Mouse (Mus musculus) lung, embryonic 15.5 days (tissue): ENCODE results near the gene Btbd16. TPM values are rescaled to one million over a fixed set of nuclear protein-coding genes. Genes with fewer than 3 reads are reported as not detected.

ENCODE experiments used
- ATAC-seq: fragments of 200-750 bp; cut with Nextera tagmentation; 2 replicates; pipeline ENCODE4 v1.8.0; 2017; ENCODE audit warnings: moderate number of reproducible peaks, borderline replicate concordance; ENCODE audit not compliant: low FRiP score, low TSS enrichment; ENCODE audit errors: extremely low read depth
- H3K27ac ChIP-seq: fragments of 300-500 bp; sonication (generic); 2 replicates; pipeline ENCODE4 v1.5.1; 2015; ENCODE audit warnings: moderate library complexity, mild to moderate bottlenecking, inconsistent platforms
- H3K27me3 ChIP-seq: fragments of 300-500 bp; sonication (generic); 2 replicates; pipeline ENCODE4 v1.6.1; 2015; ENCODE audit warnings: inconsistent platforms
- H3K36me3 ChIP-seq: fragments of 300-500 bp; sonication (generic); 2 replicates; pipeline ENCODE4 v1.6.1; 2015; ENCODE audit warnings: inconsistent platforms
- H3K4me1 ChIP-seq: fragments of 300-500 bp; sonication (generic); 2 replicates; pipeline ENCODE4 v1.6.1; 2015; ENCODE audit warnings: inconsistent platforms
- H3K4me2 ChIP-seq: fragments of 300-500 bp; sonication (generic); 2 replicates; pipeline ENCODE4 v1.6.1; 2015; ENCODE audit warnings: inconsistent platforms, mild to moderate bottlenecking, moderate library complexity
- H3K4me3 ChIP-seq: fragments of 300-500 bp; sonication (generic); 2 replicates; pipeline ENCODE4 v1.5.1; 2015; ENCODE audit warnings: mild to moderate bottlenecking, inconsistent platforms
- H3K9ac ChIP-seq: fragments of 300-500 bp; sonication (generic); 2 replicates; pipeline ENCODE4 v1.6.1; 2015; ENCODE audit warnings: inconsistent platforms
- H3K9me3 ChIP-seq: fragments of 300-500 bp; sonication (generic); 2 replicates; pipeline ENCODE4 v1.6.1; 2016; ENCODE audit warnings: inconsistent platforms
- WGBS: fragments of 180-500 bp; shearing (Covaris S2); methylation state at CpG from one replicate; pipeline ENCODE4 v1.1.7; 2015; 5-methylcytosine and 5-hydroxymethylcytosine counted together
- polyA plus RNA-seq: library from polyadenylated mRNA; unstranded; fragments of >200 nt; fragmentation: Nextera tagmentation; extraction: Ambion mirVana; gene quantifications from 2 replicates; pipeline ENCODE4 v1.2.1, GENCODE M21; 2015

The Btbd16 gene
- polyA plus RNA-seq, 1 experiment from 2014 or later: not detected

DNA sequence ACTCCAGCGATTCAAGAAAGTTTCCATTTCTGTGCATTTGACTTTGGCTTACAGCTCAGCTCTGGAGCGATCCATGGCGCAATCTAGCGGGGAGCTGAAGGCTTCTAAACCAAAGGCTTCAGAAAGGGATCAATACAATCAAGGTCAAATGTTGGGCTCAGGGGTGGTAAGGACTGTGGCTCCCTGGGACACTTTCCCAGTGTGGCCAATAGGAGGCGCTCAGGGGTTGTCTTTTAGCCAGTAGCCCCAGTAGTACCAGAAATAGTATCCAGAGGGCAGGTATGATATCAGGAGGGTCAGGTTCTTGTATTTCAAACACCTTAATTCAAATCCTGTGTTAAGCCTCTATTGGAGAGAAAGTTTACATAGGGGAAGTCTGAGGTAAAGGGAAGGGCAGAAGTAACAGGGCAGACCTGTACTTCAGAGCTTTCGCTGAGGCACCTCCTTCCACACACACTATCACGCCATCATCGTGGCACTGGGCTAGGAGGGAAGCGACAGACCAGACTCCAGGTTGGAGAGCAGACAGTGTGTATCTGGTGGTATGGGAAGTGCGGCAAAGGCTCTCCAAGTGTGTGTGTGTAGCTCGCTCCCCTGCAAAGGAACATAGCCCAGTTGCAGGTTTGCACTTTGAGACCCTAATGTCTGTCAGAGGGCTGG lies 568 bp upstream of the Btbd16 start:
- no peak overlapping the region for H3K4me3 ChIP-seq
- H3K4me2 ChIP-seq: no peak overlapping the region
- H3K27ac ChIP-seq: no peak overlapping the region
- peak; percentile 46; the same call in 1 of the 2 replicates for ATAC-seq
- H3K4me1 ChIP-seq: no peaks in the 10 kb centered on the region
- no peaks in the 10 kb centered on the region for H3K27me3 ChIP-seq
- no peaks in the 10 kb centered on the region for H3K36me3 ChIP-seq
- WGBS: 52% methylated on average over 11 of the region's 11 CpGs
- no peaks in the 10 kb centered on the region for H3K9me3 ChIP-seq
- no peak overlapping the region for H3K9ac ChIP-seq

DNA sequence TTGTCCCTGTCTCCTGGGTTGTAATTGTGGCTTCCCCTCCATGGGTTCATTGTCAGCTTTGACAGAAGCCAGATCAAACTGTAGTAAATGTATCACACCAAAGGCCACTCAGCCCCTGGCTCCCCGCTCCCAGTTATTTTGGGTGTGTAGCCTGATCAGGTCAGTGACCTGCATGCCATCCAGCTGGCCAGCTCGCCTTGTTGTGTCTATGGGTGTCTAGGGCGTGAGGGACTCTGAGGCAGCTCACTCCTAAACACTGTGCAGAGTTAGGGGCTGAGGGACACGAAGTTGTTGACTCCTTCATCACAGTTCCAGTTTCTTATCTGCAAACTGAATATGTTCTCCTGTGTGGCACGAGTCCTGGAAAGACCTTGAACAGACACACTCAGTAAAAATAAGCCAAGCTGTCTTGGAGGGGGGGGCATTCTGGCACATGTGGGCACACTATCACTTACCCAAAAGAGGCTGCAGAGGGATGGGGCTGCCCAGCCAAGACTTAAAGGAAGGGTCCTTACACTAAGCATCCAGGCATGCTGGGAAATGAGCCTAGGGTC lies 7.1 kb downstream of the Btbd16 start:
- WGBS: 50% methylated on average over 5 of the region's 5 CpGs
- Histone ChIP-seq H3K4me1 (peaks cover 1% of the 10 kb centered on the region), H3K27ac (no peak overlapping the region)

DNA sequence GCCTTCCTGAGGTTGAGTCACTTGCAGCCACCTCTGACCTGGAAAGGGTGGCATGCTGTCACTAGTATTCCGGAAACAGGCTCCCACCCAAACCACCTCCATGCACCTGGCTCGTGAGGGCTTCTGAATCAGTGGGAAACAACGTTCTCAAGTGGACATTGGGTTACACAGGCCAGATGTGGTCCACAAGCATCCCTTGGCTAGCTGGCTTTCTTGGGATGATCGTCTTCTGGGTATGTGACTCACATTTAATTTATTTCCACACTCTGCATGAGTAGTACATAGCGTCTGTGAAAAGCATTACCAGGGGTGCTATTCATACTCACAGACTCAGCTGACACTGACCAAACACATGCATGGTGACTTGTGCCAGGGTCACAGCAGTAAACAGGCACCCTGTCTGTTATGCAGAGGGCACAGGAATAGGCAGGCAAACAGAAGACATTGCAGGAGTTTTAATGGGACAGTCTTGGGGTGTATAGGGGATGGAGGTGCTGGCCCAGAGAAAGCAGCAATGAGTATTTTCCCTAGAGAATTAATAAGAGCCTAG lies 8.7 kb downstream of the Btbd16 start:
- no peak overlapping the region for H3K4me3 ChIP-seq
- H3K4me1 ChIP-seq: peaks cover 11% of the 10 kb centered on the region
- no peaks in the 10 kb centered on the region for H3K27me3 ChIP-seq
- H3K9me3 ChIP-seq: no peaks in the 10 kb centered on the region
- H3K27ac ChIP-seq: no peak overlapping the region
- no peak for ATAC-seq
- no peak overlapping the region for H3K4me2 ChIP-seq
- WGBS: 68% methylated on average over 5 of the region's 5 CpGs
- H3K36me3 ChIP-seq: no peaks in the 10 kb centered on the region
- H3K9ac ChIP-seq: no peak overlapping the region

More for the DNA sequence above, 7.1 kb downstream of the Btbd16 start:
- no peak for ATAC-seq
- no peak overlapping the region for H3K4me3 ChIP-seq
- no peaks in the 10 kb centered on the region for H3K36me3 ChIP-seq
- H3K4me2 ChIP-seq: no peak overlapping the region
- H3K9me3 ChIP-seq: no peaks in the 10 kb centered on the region
- no peak overlapping the region for H3K9ac ChIP-seq
- H3K27me3 ChIP-seq: no peaks in the 10 kb centered on the region

DNA sequence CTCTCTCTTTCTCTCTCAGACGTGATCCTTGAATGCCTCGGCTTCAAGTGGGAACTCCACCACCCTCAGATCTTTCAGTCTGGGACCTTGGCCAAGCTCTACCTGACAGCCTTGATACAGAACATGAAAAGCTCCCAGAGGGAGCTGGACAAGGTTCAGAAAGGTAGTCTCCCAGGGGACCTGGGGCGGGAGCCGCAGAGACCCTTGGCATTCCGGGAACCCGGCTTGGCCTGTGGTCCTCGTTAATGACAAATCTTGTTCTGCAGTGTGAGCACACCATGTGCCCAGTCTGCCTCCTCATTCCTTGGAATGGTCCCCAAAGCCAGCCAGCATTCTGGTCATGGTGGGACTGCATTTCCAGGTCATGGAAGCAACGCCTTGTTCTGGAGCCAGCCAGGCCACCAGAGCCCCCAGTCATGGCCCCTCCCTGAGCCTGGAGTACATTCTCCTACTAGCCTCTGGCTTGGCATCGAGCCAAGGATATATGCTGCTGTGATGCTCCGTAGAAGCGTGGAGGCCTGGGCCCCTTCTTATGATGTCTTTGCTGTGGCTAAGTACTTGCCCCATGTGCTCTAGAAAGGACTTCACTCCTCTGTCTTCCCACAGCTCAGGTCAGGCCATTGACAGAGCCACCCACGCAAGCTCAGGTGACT lies 12.2 kb downstream of the Btbd16 start:
- no peak overlapping the region for H3K9ac ChIP-seq
- ATAC-seq: peak; percentile 75

DNA sequence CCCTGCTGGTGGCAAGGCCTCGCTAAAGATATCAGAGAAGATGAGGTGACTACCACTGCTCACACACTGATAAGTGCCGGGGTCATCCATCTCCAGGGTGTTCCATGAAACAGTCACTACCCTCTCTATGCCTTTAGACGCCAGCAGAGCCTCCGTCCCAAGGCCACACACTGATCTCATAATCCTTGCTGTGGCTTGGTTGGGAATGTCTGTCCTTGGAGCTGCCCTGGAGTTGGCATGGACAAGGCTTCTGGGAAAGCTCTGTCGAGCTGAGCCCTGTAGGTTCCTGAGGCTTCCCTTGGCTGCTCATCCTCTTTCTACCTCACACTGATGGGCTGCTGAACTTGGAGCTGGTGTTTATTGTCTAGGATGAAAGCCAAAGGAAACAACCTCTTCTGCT lies 12.8 kb downstream of the Btbd16 start:
- Histone ChIP-seq H3K4me3 (no peak overlapping the region), H3K9ac (no peak overlapping the region), H3K4me1 (peaks cover 11% of the 10 kb centered on the region), H3K9me3 (no peaks in the 10 kb centered on the region), H3K4me2 (no peak overlapping the region), H3K36me3 (no peaks in the 10 kb centered on the region), H3K27me3 (no peaks in the 10 kb centered on the region), H3K27ac (no peak overlapping the region)
- WGBS: 61% methylated on average over 5 of the region's 5 CpGs
- ATAC-seq: no peak

More for the DNA sequence above, 12.2 kb downstream of the Btbd16 start:
- Histone ChIP-seq H3K36me3 (no peaks in the 10 kb centered on the region), H3K4me1 (peaks cover 11% of the 10 kb centered on the region), H3K27me3 (no peaks in the 10 kb centered on the region), H3K4me3 (no peak overlapping the region), H3K27ac (0 out of 2 replicates have a peak overlapping the region, but pooled peaks have one; percentile 42), H3K9me3 (no peaks in the 10 kb centered on the region), H3K4me2 (no peak overlapping the region; the same call in 1 of the 2 replicates)
- 53% methylated on average over 12 of the region's 12 CpGs for WGBS

DNA sequence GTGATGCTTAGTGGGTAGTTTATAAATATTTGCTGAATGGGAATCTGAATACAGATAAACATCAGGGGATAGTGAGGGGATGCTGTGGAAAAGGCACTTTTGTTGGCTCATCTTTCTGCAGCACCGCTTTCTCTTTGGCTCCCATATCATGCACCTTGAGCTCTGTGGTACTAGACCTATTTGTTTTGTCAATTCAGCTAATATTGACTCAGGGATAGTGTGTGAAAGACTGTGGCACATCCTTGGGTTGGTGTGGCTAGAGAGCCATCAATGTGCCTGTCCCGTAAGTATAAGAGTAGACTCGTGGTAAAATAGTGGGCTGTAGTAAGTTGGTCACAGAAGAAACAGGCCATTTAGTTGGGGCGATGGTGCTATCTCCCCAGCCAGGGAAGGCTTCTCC lies 13.7 kb downstream of the Btbd16 start:
- WGBS: 81% methylated on average over 4 of the region's 4 CpGs
- Histone ChIP-seq H3K4me1 (peaks cover 11% of the 10 kb centered on the region), H3K27me3 (no peaks in the 10 kb centered on the region), H3K27ac (no peak overlapping the region), H3K4me2 (no peak overlapping the region), H3K9ac (no peak overlapping the region), H3K9me3 (no peaks in the 10 kb centered on the region), H3K36me3 (no peaks in the 10 kb centered on the region), H3K4me3 (no peak overlapping the region)
- no peak for ATAC-seq

DNA sequence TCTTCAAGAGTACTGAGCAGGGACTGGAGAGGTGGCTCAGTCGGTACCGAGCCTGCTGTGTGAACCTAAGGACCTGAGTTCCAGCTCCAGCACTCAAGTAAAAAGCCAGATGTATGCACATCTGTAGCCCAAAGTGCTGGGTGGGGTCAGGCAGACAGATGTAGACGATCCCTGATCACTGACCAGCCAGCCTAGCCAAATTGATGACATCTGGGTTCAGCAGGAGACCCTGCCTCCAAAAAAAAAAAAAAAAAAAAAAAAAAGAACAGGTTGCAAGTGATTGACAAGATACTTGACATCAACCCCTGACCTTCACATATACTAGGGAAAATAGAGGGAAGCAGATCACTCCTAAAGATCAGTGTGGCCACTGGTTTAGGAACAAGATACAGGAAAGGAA lies 15.1 kb downstream of the Btbd16 start:
- Histone ChIP-seq H3K27ac (no peak overlapping the region), H3K4me2 (no peak overlapping the region), H3K36me3 (no peaks in the 10 kb centered on the region), H3K9ac (no peak overlapping the region), H3K9me3 (no peaks in the 10 kb centered on the region), H3K4me3 (no peak overlapping the region), H3K27me3 (no peaks in the 10 kb centered on the region), H3K4me1 (peaks cover 11% of the 10 kb centered on the region)
- ATAC-seq: no peak
- 74% methylated on average over 3 of the region's 3 CpGs for WGBS

DNA sequence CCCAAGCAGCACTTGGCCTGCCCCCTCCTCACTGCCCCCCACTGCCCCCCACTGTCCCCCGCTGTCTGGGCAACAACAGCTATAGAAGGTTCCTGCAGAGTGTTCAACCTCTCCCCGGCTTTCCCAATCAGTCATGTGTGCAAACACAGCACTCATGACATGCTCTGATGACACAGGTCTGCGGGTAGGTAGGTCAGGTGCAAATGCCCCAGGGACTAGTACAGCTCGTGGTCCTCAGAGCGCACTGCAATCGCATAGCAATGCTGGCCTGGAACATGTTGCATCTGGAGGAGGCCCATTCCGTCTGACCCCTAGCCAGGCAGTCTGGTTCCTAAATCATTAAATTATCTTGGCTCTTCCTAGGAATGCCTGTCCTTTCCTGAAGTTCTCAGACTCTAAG lies 15.6 kb downstream of the Btbd16 start:
- no peak for ATAC-seq
- Histone ChIP-seq H3K9me3 (no peaks in the 10 kb centered on the region), H3K27me3 (no peaks in the 10 kb centered on the region), H3K4me2 (no peak overlapping the region), H3K27ac (no peak overlapping the region), H3K36me3 (no peaks in the 10 kb centered on the region), H3K9ac (no peak overlapping the region), H3K4me3 (no peak overlapping the region), H3K4me1 (peaks cover 11% of the 10 kb centered on the region)
- 80% methylated on average over 7 of the region's 7 CpGs for WGBS

DNA sequence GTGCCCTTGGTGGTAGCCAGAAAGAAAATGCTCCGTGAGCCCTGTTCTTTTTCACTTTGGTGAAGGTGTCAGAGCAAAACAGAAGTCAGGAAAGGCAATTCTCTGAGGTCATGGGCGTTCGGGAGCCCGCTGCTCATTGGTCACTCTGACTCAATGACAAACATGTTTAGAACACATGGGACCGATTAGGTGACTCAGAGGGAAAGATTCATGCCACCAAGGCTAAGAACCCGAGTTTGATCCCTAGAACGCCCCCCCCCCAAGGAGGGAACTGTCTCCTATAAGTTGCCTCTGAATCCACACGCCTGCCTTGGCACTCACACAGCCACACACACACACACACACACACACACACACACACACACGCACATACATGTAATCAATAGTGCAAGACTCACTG lies 19.8 kb downstream of the Btbd16 start:
- WGBS: 65% methylated on average over 9 of the region's 9 CpGs
- no peaks in the 10 kb centered on the region for H3K9me3 ChIP-seq
- 0 out of 2 replicates have a peak, but pooled peaks cover 4% of the 10 kb centered on the region for H3K4me1 ChIP-seq
- no peak overlapping the region for H3K4me3 ChIP-seq
- no peak overlapping the region for H3K4me2 ChIP-seq
- no peak for ATAC-seq
- H3K27ac ChIP-seq: no peak overlapping the region
- no peaks in the 10 kb centered on the region for H3K27me3 ChIP-seq
- H3K36me3 ChIP-seq: no peaks in the 10 kb centered on the region
- no peak overlapping the region for H3K9ac ChIP-seq

DNA sequence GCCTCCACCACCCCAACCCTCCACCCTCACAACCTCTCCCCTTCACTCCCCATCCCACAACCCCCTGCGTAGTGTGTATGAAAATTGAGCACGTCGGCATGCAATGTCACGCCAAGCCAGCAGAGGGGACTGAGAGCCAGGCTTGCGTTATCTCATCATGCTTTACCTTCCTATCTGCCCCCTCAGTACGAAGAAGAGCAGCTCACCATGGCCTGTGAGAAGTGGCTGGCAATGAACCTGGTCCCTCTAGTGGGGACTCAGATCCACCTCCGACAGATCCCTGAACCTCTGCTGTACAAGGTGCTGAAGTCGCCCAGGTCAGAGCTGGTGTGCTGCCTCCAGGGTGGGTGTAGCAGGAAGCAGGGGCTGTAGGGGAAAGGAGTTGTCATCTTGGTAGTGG lies 22.9 kb downstream of the Btbd16 start:
- H3K4me2 ChIP-seq: no peak overlapping the region
- no peak overlapping the region for H3K27ac ChIP-seq
- H3K4me1 ChIP-seq: 0 out of 2 replicates have a peak, but pooled peaks cover 4% of the 10 kb centered on the region
- no peaks in the 10 kb centered on the region for H3K36me3 ChIP-seq
- ATAC-seq: no peak
- H3K9me3 ChIP-seq: no peaks in the 10 kb centered on the region
- no peak overlapping the region for H3K9ac ChIP-seq
- H3K27me3 ChIP-seq: no peaks in the 10 kb centered on the region
- WGBS: 65% methylated on average over 8 of the region's 8 CpGs
- H3K4me3 ChIP-seq: no peak overlapping the region

DNA sequence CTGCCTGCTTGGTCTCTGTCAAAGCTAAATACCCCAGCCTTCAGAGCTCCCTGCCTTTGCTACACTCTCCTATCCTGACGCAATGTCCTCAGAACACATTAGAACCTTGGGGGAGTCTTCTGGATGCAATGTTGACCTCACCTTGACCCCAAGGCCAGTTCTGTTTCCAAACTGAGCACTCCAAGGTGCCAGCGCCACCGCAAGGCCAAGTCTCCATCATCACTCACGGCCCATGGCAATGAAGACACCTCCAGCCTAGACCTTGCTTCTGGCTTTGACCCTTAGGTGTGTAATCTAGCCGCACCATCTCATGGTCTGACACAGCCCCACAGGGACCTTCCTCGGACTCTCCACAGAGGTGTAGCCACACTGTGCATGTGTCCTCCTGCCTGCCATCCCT lies 23.7 kb downstream of the Btbd16 start:
- Histone ChIP-seq H3K9me3 (no peaks in the 10 kb centered on the region), H3K36me3 (no peaks in the 10 kb centered on the region), H3K27me3 (no peaks in the 10 kb centered on the region), H3K4me1 (0 out of 2 replicates have a peak, but pooled peaks cover 4% of the 10 kb centered on the region), H3K4me2 (no peak overlapping the region), H3K9ac (no peak overlapping the region), H3K4me3 (no peak overlapping the region), H3K27ac (no peak overlapping the region)
- 81% methylated on average over 6 of the region's 6 CpGs for WGBS
- no peak for ATAC-seq

DNA sequence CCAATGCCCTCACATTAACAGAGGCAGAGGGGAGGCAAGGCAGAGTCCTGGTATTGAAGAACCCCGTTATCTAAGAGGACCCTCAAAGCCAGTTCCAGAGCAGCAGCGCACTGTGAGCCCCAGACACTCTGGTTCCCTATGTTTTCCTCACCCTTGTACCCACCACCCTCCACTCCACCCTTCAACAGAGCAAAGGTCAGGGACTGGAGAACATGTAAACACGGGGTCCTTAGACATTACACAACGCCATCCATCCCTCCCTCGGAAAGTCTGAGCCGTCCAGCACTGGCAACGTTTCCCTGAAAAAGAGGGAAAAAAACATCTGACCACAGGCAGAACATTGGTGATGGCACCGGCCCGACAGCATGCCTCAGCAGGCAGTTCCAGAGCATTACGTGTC lies 25.5 kb downstream of the Btbd16 start:
- 0 out of 2 replicates have a peak, but pooled peaks cover 4% of the 10 kb centered on the region for H3K4me1 ChIP-seq
- no peak overlapping the region for H3K9ac ChIP-seq
- no peaks in the 10 kb centered on the region for H3K36me3 ChIP-seq
- no peaks in the 10 kb centered on the region for H3K9me3 ChIP-seq
- ATAC-seq: no peak
- H3K27ac ChIP-seq: no peak overlapping the region
- 61% methylated on average over 10 of the region's 10 CpGs for WGBS
- no peaks in the 10 kb centered on the region for H3K27me3 ChIP-seq
- H3K4me2 ChIP-seq: no peak overlapping the region
- H3K4me3 ChIP-seq: no peak overlapping the region
